In the genomic region with DNA sequence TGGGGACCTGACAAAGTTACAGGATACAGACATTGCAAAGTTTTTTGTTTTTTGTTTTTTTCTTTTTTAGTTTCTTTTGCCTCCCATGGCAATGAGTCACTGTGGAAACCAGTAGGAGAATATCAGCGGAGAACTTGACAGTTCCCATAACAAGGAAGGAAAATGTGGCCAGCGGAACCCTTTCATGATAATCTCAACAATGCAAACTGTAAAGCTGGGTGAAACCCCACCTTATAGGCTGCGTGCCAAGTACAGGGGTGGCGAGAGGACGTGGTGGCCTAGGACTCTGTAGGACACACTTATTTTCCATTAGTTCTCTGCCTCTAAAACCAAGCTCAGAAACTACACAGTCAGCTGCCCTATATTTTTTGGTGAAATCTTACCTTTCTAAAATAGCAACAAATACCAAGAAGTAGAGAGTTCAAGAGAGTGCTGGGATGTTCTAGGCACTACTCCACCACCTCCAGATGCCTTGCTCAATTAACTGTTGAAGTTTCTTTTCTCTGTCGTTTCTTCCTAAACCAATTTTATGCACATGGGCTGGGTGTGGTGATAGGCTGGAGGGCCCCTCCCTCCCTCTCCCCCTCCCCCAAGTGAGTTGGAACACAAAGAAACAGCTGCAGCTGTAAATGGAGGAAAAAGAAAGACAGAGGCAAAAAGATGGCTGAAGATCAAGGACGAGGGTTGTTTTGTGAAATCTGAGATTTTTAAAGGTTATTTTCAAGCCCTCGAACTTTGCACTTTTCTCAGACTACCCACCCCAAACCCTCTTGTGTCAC, we compare ENCODE assay signal across 8 mouse cellular contexts.
DNase-seq lines count a peak whose midpoint lies in the region; ATAC-seq and TF ChIP-seq lines count a peak whose summit lies in the region.

No protein-coding gene starts in this region.

- no peak overlapping the region for H3K9ac ChIP-seq in midbrain, embryonic 14.5 days (replicated peaks; ENCODE audit: low read length)
- no peak overlapping the region for H3K9ac ChIP-seq in midbrain, postnatal 0 days (replicated peaks; ENCODE audit: low read length, poor library complexity, severe bottlenecking)

- H3K36me3 ChIP-seq in midbrain, embryonic 14.5 days (ENCODE audit: control insufficient read depth, insufficient read depth, low read length): no peaks in the 10 kb centered on the region
- H3K36me3 ChIP-seq in midbrain, postnatal 0 days (ENCODE audit: insufficient read depth, low read length): no peaks in the 10 kb centered on the region
- no peaks in the 10 kb centered on the region for H3K36me3 ChIP-seq in small intestine, adult 2 months (ENCODE audit: control insufficient read depth, insufficient read depth, low read length)

- WGBS in midbrain, embryonic 14.5 days: 60% methylated on average over 8 of the region's 8 CpGs
- WGBS in midbrain, postnatal 0 days: 57% methylated on average over 8 of the region's 8 CpGs
- 10% methylated on average over 8 of the region's 8 CpGs for WGBS in large intestine, adult 2 months
- WGBS in small intestine, adult 2 months: 17% methylated on average over 8 of the region's 8 CpGs

- H3K4me3 ChIP-seq in midbrain, embryonic 14.5 days (replicated peaks; ENCODE audit: low read depth, low read length): no peak overlapping the region
- H3K4me3 ChIP-seq in midbrain, postnatal 0 days (ENCODE audit: low read depth, low read length): no peak overlapping the region
- H3K4me3 ChIP-seq in small intestine, adult 2 months (ENCODE audit: low read depth, low read length): no peak overlapping the region

- H3K27me3 ChIP-seq in midbrain, embryonic 14.5 days (ENCODE audit: control insufficient read depth, insufficient read depth, low read length): no peaks in the 10 kb centered on the region
- no peaks in the 10 kb centered on the region for H3K27me3 ChIP-seq in midbrain, postnatal 0 days (ENCODE audit: insufficient read depth, low read length)
- H3K27me3 ChIP-seq in small intestine, adult 2 months (ENCODE audit: control insufficient read depth, insufficient read depth, low read length): no peaks in the 10 kb centered on the region

- H3K4me2 ChIP-seq in midbrain, embryonic 14.5 days (ENCODE audit: low read length): no peak overlapping the region
- H3K4me2 ChIP-seq in midbrain, postnatal 0 days (ENCODE audit: low read depth, low read length, poor library complexity, severe bottlenecking): no peak overlapping the region

- H3K4me1 ChIP-seq in midbrain, embryonic 14.5 days (ENCODE audit: control insufficient read depth, insufficient read depth, low read length): no peaks in the 10 kb centered on the region
- H3K4me1 ChIP-seq in midbrain, postnatal 0 days (ENCODE audit: insufficient read depth, low read length): no peaks in the 10 kb centered on the region
- H3K4me1 ChIP-seq in small intestine, adult 2 months (ENCODE audit: control insufficient read depth, insufficient read depth, insufficient read length, low read length): no peaks in the 10 kb centered on the region; the same call in 1 of the 2 replicates

- no peak for TF ChIP-seq CTCF in midbrain, postnatal 0 days (IDR thresholded peaks at IDR 0.05)
- no peak for TF ChIP-seq CTCF in small intestine, adult 2 months (IDR thresholded peaks at IDR 0.05; ENCODE audit: extremely low read depth, insufficient read length, insufficient replicate concordance, low read depth, low read length)

- no peak for ATAC-seq in midbrain, embryonic 14.5 days (ENCODE audit: low FRiP score, low TSS enrichment)
- ATAC-seq in midbrain, postnatal 0 days (ENCODE audit: low FRiP score): no peak
- no peak for ATAC-seq in monocyte, adult 5-6 weeks (replicated peaks; ENCODE audit: insufficient number of reproducible peaks, low FRiP score, low TSS enrichment, poor library complexity, severe bottlenecking)

- no peak overlapping the region for H3K27ac ChIP-seq in midbrain, embryonic 14.5 days (replicated peaks; ENCODE audit: low read depth, low read length)
- H3K27ac ChIP-seq in midbrain, postnatal 0 days (ENCODE audit: low read depth, low read length): no peak overlapping the region
- H3K27ac ChIP-seq in small intestine, adult 2 months (ENCODE audit: insufficient read depth, low read depth, low read length): peak overlapping the region; percentile 75

- no peak for TF ChIP-seq POLR2A in small intestine, adult 2 months (IDR thresholded peaks at IDR 0.05; ENCODE audit: low read depth, low read length)

- DNase-seq in midbrain, embryonic 14.5 days: peak; percentile 7
- DNase-seq in midbrain, postnatal 0 days (ENCODE audit: low spot score): no peak
- DNase-seq in frontal cortex, postnatal 36 days (ENCODE audit: low spot score in 2 of 2): peak; percentile 11 to 17
- DNase-seq in large intestine, adult 2 months (ENCODE audit: low read depth, low spot score): peak; percentile 76
- DNase-seq in cerebellum, adult 11-12 months: no peak
- no peak for DNase-seq in thymus, postnatal 4 days

- H3K9me3 ChIP-seq in midbrain, embryonic 14.5 days (ENCODE audit: control insufficient read depth, low read length): no peaks in the 10 kb centered on the region
- no peaks in the 10 kb centered on the region for H3K9me3 ChIP-seq in midbrain, postnatal 0 days (ENCODE audit: low read length)

Comparison
In these comparisons a context has a peak if more than half of its experiments do, and no peak if none do; other contexts are left out.
1. DNase-seq: peak in midbrain, embryonic 14.5 days (single experiment), frontal cortex, postnatal 36 days (2 of 2) and large intestine, adult 2 months (single experiment); none in midbrain, postnatal 0 days (single experiment), cerebellum, adult 11-12 months (single experiment) and thymus, postnatal 4 days (single experiment).